Mouse (Mus musculus) bone marrow, adult 2 months (tissue): Measurements from ENCODE around the gene Timm8b.

Experiments used
- CTCF ChIP-seq: fragments of 200-500 bp; IDR thresholded peaks from 2 replicates; pipeline ENCODE4 v1.5.1; 2011; ENCODE audit warnings: low read length, control low read depth; ENCODE audit not compliant: control insufficient read depth, insufficient read depth
- POLR2A ChIP-seq: fragments of 200-500 bp; IDR thresholded peaks from 2 replicates; pipeline ENCODE4 v1.6.1; 2011; ENCODE audit warnings: low read depth, mild to moderate bottlenecking, control low read depth, low read length, borderline replicate concordance; ENCODE audit not compliant: control insufficient read depth

DNA sequence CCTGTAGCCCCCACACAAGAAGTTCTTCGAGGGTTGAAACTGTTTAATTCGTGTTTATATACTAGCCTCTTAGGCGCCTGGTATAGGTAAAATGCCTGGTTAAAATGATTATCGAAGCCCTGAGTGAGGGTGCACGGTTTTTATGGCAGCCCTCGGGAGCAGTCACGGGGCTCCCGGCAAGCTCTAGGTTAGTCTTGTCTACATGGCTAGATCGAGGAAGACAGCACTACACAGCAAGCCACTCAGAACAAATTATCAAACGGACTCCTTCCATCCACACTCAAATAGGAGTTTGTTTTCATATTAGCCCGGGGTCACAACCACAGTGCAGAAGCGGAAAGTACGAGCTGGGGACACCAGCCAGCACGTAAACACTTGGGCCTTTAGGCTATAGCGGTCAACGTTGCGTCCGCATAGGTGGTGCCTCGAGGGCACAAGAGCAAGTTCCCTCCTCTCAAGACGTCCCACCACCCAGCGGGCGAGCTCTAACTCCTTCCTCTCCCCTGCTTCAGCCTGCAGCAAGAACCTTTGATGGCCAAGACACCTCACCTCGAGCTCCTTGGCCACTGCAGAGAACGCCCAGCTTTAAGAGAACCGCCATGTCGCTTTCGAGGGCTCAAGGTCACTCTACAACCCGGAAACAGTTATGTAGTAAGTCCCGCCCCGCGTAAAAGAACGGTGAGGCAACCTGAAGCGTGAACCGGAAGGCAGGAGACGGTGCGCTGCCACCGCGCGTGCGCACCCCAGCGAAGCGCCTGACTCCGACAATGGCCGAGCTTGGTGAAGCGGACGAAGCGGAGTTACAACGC is at the start of gene Timm8b, which contains the start of gene Sdhd:
- TF ChIP-seq POLR2A = peak; percentile 92
- no peak for TF ChIP-seq CTCF
